Mouse (Mus musculus) A20 (cell line): ENCODE measurements around the gene 1700018B08Rik.
A peak's percentile ranks its signal among the peaks of the same experiment; 100 is the strongest.

Experiments used
- DNase-seq: peaks from one replicate; pipeline ENCODE4 v3.0.0-alpha.2; 2011; ENCODE audit warnings: low read depth, low spot score

Gene 1700018B08Rik

GRCm38 (mm10) chr8:121562941-121563351 is 18.8 kb upstream of the 1700018B08Rik start:
- DNase-seq: no peak

DNA sequence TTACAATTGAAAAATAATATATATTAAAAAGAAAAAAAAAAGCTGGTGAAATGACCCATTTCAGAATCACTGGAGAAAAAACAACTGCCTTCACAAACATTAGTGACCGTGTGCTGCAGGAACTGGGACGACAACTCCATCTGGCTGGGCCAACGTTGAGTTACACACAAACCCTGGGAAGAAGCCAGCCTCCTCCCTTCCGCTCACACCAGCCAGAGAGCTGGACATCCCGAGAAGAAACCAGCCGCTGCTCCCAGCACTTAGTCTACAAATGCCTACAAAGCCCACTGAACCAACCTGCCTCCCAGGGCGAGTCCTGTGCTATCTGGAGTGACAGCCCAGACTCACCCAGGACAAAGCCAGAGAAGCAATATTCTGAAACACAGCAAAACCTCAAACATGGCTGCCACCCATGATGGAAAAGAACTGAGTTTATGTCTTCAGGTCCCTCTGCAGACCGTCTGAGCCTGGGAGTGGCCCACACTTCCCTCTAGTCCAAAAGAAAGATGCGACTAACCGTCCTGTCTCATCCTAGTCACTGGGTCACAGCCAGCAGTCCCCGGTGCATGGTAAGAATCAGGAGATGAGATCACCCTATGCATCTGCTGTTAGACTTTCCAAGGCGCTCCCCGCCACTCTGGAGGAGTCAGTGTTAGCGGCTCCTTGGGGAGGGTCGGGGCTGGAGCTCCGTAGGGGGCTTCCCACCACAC is 17.7 kb upstream of the 1700018B08Rik start:
- DNase-seq: no peak

GRCm38 (mm10) chr8:121560432-121561100 is 16.4 kb upstream of the 1700018B08Rik start:
- no peak for DNase-seq

DNA sequence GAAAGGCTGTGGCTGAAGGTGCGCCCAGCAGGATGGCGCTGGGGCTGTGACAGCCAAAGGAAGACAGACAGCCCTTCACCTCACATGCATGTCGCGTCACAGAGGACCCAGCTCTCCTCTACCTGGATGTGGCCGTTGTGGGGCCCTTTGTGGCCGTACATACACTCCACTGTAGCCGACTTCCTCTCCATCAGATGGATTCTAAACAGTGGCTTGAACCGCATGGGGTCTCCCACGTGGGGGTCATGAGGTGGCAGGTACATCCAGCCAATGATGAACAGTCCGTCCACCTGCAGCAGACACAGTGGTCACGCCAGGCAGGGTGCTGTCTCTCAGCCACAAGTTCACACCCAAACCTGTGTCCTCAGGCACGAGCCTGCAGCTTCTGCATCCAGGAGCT is 15.7 kb upstream of the 1700018B08Rik start:
- DNase-seq: no peak

GRCm38 (mm10) chr8:121558538-121558937 is 14.4 kb upstream of the 1700018B08Rik start:
- no peak for DNase-seq

- DNase-seq: no peak
These were observed 13.6 kb upstream of the 1700018B08Rik start for GRCm38 (mm10) chr8:121557746-121558145.

- no peak for DNase-seq
These were observed 9.8 kb upstream of the 1700018B08Rik start for GRCm38 (mm10) chr8:121553831-121554475.

DNA sequence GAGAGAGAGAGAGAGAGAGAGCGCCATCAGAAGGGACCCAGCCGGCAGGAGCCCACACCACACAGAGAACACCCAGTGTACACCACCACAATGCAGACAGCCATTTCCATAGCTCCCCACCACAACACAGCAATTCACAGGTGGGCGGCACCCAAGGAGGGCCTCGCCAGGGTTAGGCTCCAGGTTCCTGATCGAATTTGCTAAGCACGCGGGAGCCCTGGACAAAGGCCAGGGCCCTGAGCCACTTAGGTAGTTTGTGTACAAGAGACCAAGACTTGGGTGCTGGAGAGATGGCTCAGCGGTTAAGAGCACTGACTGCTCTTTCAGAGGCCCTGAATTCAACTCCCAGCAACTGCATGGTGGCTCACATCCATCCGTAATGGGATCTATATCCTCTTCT is 8.4 kb upstream of the 1700018B08Rik start:
- DNase-seq: no peak

GRCm38 (mm10) chr8:121551065-121551985 is 7.2 kb upstream of the 1700018B08Rik start:
- DNase-seq: no peak

DNA sequence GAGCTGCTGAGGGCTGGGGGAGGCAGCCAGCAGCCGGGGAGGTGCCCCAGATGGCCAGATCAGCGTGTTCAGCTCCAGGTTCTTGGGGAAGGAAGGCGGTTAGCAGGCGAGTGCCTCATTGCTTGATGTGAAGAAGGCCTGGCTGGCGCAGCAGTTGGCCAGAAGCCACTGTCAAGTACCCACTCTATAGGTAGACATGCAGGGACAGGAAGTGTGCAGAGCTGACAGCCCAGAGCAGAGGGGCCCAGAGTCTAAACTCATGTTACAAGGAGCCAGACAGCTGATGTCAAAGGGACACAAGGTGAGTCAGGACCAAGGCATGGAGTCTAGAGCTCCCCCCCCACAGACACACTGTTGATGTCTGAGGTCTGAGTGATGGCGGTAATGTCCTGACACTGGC is 5.9 kb upstream of the 1700018B08Rik start:
- no peak for DNase-seq

GRCm38 (mm10) chr8:121547132-121547531 is 3.0 kb upstream of the 1700018B08Rik start:
- peak; percentile 82 for DNase-seq

- no peak for DNase-seq
These were observed 816 bp upstream of the 1700018B08Rik start for GRCm38 (mm10) chr8:121544936-121545335.

- no peak for DNase-seq
These were observed 1.2 kb downstream of the 1700018B08Rik start for GRCm38 (mm10) chr8:121542901-121543300.

DNA sequence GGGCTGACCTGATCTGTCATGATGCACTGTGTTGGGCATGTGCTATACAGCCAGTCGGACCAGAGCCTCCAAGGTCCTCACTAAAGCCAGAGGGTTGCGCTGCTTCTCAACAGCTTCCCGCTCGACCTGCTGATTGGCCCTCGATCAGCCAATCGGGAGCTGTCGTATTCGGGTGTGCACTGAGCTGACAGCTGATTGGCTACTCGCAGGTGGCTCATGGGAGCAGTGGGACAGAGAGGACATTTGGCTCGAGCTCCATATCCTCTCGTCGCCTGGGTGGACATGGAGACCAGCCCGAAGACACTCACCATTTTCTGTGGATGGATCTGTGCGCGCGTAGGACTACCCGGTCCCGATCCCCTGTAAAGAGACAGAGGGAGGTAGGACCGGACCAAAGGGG is 2.3 kb downstream of the 1700018B08Rik start:
- DNase-seq: no peak

GRCm38 (mm10) chr8:121532381-121532780 is 11.7 kb downstream of the 1700018B08Rik start:
- peak; percentile 42 for DNase-seq

- no peak for DNase-seq
These were observed 13.5 kb downstream of the 1700018B08Rik start for GRCm38 (mm10) chr8:121530639-121531038.

- DNase-seq: no peak
These were observed 15.3 kb downstream of the 1700018B08Rik start for GRCm38 (mm10) chr8:121528790-121529189.

GRCm38 (mm10) chr8:121527751-121528150 is 16.4 kb downstream of the 1700018B08Rik start:
- DNase-seq: no peak

GRCm38 (mm10) chr8:121526811-121527550 is 17.1 kb downstream of the 1700018B08Rik start:
- DNase-seq: no peak

DNA sequence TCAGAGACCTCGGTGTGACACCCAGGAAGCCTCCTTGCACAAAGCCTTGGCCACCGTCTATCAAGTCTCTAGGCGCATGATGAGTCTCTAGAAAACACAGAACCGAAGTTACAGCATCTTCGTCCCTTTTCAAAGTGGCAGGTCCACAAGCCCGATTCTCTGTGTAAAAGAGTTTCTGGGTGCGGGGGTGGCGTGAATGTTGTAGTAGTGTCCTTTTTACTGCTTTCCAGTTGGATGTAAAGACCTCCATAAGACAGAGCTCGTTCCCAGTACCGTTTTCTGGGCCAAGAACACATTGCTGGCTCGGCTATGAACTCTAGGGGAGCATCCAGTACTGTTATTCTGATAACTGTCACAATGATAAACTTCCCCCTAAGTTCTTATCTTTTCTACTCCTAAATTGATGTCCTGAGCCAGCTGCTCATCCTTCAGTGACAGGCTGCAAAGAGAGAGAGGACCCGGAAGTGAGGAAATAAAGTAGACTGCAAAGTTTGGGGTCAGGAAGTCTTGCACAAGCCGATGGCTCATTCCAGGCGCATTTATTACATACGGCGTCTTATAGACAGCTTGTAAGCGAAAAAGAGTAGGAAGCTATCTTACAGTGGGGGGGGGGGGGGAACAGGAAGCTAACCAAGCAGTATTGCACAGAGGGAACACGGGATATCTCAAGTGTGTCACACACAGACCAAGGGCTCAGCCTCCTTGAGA is 18.9 kb downstream of the 1700018B08Rik start:
- no peak for DNase-seq
